Mouse (Mus musculus) hindbrain, postnatal 0 days (tissue): ENCODE results near the gene Fam78b. TPM values are rescaled to one million over a fixed set of nuclear protein-coding genes. Genes with fewer than 3 reads are reported as not detected.

Experiments used
- ATAC-seq: fragments of 200-750 bp; cut with Nextera tagmentation; 2 replicates; pipeline ENCODE4 v1.8.0; 2017; ENCODE audit warnings: mild to moderate bottlenecking, moderate TSS enrichment, moderate library complexity
- DNase-seq: peaks from one replicate; pipeline ENCODE4 v3.0.0-alpha.2; 2015; ENCODE audit warnings: low spot score
- H3K27ac ChIP-seq: fragments of 300-500 bp; sonication (generic); 2 replicates; pipeline ENCODE4 v1.5.1; 2014; ENCODE audit warnings: mild to moderate bottlenecking
- H3K27me3 ChIP-seq: fragments of 300-500 bp; sonication (generic); 2 replicates; pipeline ENCODE4 v1.6.1; 2014; ENCODE audit warnings: low read length, mixed read lengths; ENCODE audit not compliant: insufficient read depth
- H3K36me3 ChIP-seq: fragments of 300-500 bp; sonication (generic); 2 replicates; pipeline ENCODE4 v1.6.1; 2014; ENCODE audit warnings: low read length, mixed read lengths; ENCODE audit not compliant: insufficient read depth
- H3K4me1 ChIP-seq: fragments of 300-500 bp; sonication (generic); 2 replicates; pipeline ENCODE4 v1.6.1; 2014; ENCODE audit warnings: antibody characterized with exemption, low read length, mixed read lengths; ENCODE audit not compliant: insufficient read depth
- H3K4me2 ChIP-seq: fragments of 300-500 bp; sonication (generic); 2 replicates; pipeline ENCODE4 v1.6.1; 2014; ENCODE audit warnings: low read depth, mild to moderate bottlenecking, low read length, moderate library complexity, mixed read lengths
- H3K4me3 ChIP-seq: fragments of 300-500 bp; sonication (generic); 2 replicates; pipeline ENCODE4 v1.5.1; 2014; ENCODE audit warnings: low read length
- H3K9ac ChIP-seq: fragments of 300-500 bp; sonication (generic); replicated peaks from 2 replicates; pipeline ENCODE4 v1.6.1; 2014; ENCODE audit warnings: mild to moderate bottlenecking, low read length, moderate library complexity, mixed read lengths
- H3K9me3 ChIP-seq: fragments of 300-500 bp; sonication (generic); 2 replicates; pipeline ENCODE4 v1.6.1; 2016; ENCODE audit warnings: low read length, mixed read lengths
- CTCF ChIP-seq: IDR thresholded peaks from 2 replicates; pipeline ENCODE4 v1.5.1; 2016; ENCODE audit warnings: antibody characterized with exemption, control low read depth, low read depth
- WGBS: fragments of 180-500 bp; shearing (Covaris S2); extraction: QIAGEN DNeasy Blood & Tissue Kit; methylation state at CpG from one replicate; pipeline ENCODE4 v1.1.7; 2014; 5-methylcytosine and 5-hydroxymethylcytosine counted together
- polyA plus RNA-seq: library from polyadenylated mRNA; unstranded; fragments of >200 nt; fragmentation: Nextera tagmentation; extraction: Ambion mirVana; gene quantifications from 2 replicates; pipeline ENCODE4 v1.2.1, GENCODE M21; 2015
- total RNA-seq: library from RNA; depleted of rRNA; stranded (reverse); fragments of >200 nt; gene quantifications from 2 replicates; pipeline ENCODE4 v1.2.3, GENCODE M21; 2014

The Fam78b gene
- total and polyA plus RNA-seq, 2 experiments from 2014 or later: 5.7 to 17.1 TPM

DNA sequence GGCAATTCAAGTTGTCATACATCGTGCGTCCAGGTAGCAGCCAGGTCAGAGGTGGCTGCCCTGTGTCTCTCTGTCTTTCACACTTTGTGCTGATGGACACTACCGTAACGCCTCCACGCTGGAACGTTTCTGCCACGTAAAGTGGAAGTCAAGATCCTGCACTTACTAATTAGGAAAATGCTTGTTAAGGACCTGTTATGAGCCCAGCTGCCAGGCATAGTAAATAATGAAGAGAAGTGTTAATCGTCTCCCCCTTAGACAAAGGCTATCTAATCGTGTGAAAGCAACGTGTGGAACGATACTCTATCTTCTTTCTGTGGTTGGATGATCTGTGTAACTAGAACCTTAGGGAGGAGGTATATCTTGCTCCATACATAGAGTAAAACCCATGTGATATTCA, 22.6 kb downstream of the Fam78b start:
- no peaks in the 10 kb centered on the region for H3K36me3 ChIP-seq
- no peak overlapping the region for H3K4me2 ChIP-seq
- 0 out of 2 replicates have a peak, but pooled peaks cover 2% of the 10 kb centered on the region for H3K4me1 ChIP-seq
- no peaks in the 10 kb centered on the region for H3K27me3 ChIP-seq
- TF ChIP-seq CTCF: no peak
- H3K9me3 ChIP-seq: no peaks in the 10 kb centered on the region
- no peak overlapping the region for H3K27ac ChIP-seq
- DNase-seq: no peak
- H3K9ac ChIP-seq: no peak overlapping the region
- no peak overlapping the region for H3K4me3 ChIP-seq
- 76% methylated on average over 11 of the region's 11 CpGs for WGBS
- ATAC-seq: no peak

DNA sequence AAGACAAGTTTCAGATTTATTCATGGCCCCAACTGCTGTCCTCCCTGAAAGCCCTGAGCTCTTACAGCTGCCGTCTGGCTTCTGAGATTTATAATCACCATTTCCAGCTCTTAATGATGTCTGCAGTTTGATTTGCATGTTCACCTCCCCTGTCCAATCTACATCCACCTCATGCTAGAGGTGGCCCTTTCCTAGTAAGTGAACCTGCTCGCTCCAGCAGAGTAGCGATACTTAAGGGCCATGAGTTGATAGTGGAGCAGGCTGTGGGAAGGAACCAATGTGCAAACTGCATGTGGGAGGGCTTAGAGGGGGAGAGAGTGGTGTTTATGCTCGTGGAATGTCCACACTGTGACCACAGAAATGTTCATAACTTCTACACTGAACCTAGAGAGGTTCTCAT, 23.7 kb downstream of the Fam78b start:
- no peak for TF ChIP-seq CTCF
- WGBS: 80% methylated on average over 4 of the region's 4 CpGs
- no peaks in the 10 kb centered on the region for H3K36me3 ChIP-seq
- no peak overlapping the region for H3K27ac ChIP-seq
- no peak overlapping the region for H3K4me3 ChIP-seq
- DNase-seq (no peak), ATAC-seq (no peak)
- no peaks in the 10 kb centered on the region for H3K27me3 ChIP-seq
- no peak overlapping the region for H3K4me2 ChIP-seq
- H3K9ac ChIP-seq: no peak overlapping the region
- no peaks in the 10 kb centered on the region for H3K9me3 ChIP-seq
- H3K4me1 ChIP-seq: 0 out of 2 replicates have a peak, but pooled peaks cover 2% of the 10 kb centered on the region

DNA sequence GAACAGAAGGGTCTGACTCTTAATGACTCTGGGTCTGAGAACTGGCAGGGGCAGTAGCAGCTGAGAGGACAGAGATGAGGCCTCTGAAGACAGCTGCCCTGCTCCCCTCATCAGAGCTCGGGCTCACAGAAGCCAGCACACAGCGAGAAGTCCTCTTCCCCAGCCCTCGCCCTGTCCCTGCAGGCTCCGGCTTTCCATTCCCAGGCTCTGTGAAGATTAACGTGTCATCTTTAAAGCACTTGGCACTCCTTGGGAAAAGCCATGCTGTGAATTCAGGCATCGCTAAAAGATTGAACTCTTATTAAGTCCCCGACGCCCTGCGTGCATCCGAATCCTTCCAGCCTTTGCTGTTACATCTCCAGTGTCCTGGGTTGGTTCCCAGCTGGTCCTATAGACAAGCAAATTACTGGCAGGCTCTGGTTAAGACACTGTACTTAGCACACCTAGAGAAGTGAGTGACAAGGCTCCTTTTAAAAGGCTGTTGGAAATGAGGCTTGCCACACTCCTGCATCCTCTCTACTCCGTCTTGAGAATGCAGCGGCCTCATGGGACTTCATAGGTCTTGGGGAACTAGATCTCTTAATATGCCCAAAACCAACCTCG, 30.9 kb downstream of the Fam78b start:
- no peaks in the 10 kb centered on the region for H3K27me3 ChIP-seq
- no peak for TF ChIP-seq CTCF
- peak; percentile 80; the same call in 1 of the 2 replicates for ATAC-seq
- WGBS: 25% methylated on average over 13 of the region's 13 CpGs
- no peaks in the 10 kb centered on the region for H3K36me3 ChIP-seq
- 0 out of 2 replicates have a peak, but pooled peaks cover 8% of the 10 kb centered on the region for H3K4me1 ChIP-seq
- H3K9me3 ChIP-seq: no peaks in the 10 kb centered on the region
- H3K4me2 ChIP-seq: no peak overlapping the region
- no peak overlapping the region for H3K9ac ChIP-seq
- peak; percentile 70 for DNase-seq
- H3K4me3 ChIP-seq: no peak overlapping the region
- no peak overlapping the region for H3K27ac ChIP-seq

DNA sequence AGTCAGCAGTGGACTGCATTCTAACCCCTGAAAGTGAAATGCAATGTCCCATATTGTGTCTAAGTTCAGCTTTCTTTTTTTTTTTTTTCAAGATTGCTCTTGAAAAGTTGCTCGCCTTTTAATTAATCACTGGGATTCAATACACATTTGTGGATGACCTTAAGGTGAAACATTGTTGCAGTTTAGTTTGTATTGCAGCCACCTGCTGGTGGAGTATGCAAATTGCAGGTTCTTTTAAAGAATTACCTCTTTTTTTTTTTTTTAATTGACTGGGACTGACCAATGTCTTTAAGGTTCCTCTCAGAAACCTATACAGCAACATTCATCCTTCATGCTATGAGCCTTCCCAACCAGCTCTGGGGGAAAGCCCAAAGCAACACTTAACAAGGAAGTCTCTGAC, 33.2 kb downstream of the Fam78b start:
- Histone ChIP-seq H3K9me3 (no peaks in the 10 kb centered on the region), H3K9ac (no peak overlapping the region), H3K27ac (no peak overlapping the region), H3K4me3 (no peak overlapping the region), H3K4me2 (no peak overlapping the region), H3K36me3 (no peaks in the 10 kb centered on the region), H3K4me1 (0 out of 2 replicates have a peak, but pooled peaks cover 11% of the 10 kb centered on the region), H3K27me3 (no peaks in the 10 kb centered on the region)
- 90% methylated on average over 1 of the region's 1 CpGs for WGBS
- no peak for ATAC-seq
- TF ChIP-seq CTCF: peak; percentile 35
- no peak for DNase-seq

DNA sequence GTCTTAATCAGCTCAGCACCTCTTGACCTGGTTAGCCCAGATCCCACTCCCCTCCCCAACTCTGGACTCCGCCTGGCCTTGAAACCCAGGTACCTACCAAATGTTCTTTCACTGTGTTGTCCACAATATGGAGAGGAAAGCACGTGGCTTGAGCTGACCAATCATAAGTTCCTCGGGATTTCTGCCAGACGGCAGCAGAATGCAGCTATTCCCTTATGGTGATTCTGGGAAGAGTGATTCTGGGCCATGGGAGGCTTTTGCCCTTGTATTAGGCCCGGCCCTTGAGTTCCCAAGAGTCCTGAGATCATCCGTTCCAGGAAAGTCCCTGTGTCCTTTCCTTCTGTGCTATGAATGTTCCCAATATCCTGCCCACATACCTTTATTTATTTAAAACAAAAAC, 41.3 kb downstream of the Fam78b start:
- H3K9ac ChIP-seq: no peak overlapping the region
- H3K27ac ChIP-seq: no peak overlapping the region
- no peak overlapping the region for H3K4me3 ChIP-seq
- no peaks in the 10 kb centered on the region for H3K27me3 ChIP-seq
- no peak for TF ChIP-seq CTCF
- WGBS: 83% methylated on average over 6 of the region's 6 CpGs
- no peaks in the 10 kb centered on the region for H3K9me3 ChIP-seq
- H3K36me3 ChIP-seq: no peaks in the 10 kb centered on the region
- DNase-seq (no peak), ATAC-seq (no peak)
- H3K4me2 ChIP-seq: no peak overlapping the region
- H3K4me1 ChIP-seq: 0 out of 2 replicates have a peak, but pooled peaks cover 10% of the 10 kb centered on the region

DNA sequence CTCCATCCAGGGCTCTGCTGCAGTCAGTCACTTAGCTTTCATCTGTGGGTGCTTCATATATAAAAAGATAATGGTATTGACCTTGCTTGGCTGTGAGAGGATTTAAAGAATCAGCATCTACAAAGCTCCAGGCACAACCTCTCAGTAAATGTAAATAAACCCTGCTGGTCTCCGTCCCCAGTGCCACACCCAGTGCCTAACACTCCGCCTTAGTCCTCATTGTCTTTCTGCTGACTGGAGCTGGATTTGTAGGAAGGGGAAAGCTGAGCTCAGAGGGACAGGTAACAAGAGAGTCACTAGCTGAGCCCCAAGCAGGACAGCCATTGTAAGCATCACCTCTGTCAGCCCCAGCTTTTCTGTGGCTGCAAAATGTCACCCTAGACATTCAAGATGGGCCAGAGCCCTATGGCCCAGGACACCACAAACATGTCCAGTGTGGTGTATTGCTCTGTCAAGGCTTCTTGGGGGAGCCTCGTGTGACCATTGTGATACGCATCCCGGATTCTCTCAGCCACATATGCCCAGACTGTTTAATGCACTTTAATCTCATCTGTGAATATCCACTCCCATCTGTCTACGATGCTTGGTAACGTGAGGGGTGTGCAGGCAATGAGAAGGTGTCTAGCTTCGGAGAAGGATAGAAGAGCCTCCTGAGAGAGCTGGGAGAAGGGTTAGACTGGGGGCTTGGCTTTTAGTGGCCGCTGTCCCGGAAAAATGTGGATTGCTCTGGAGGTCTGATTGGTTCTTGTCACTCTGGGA, 45.1 kb downstream of the Fam78b start:
- ATAC-seq (0 out of 2 replicates have a peak, but pooled peaks have one; percentile 24), DNase-seq (no peak)
- Histone ChIP-seq H3K27me3 (no peaks in the 10 kb centered on the region), H3K4me1 (0 out of 2 replicates have a peak, but pooled peaks cover 7% of the 10 kb centered on the region), H3K4me2 (no peak overlapping the region), H3K9ac (no peak overlapping the region), H3K36me3 (no peaks in the 10 kb centered on the region), H3K4me3 (no peak overlapping the region), H3K27ac (no peak overlapping the region), H3K9me3 (no peaks in the 10 kb centered on the region)
- no peak for TF ChIP-seq CTCF
- 50% methylated on average over 10 of the region's 10 CpGs for WGBS

DNA sequence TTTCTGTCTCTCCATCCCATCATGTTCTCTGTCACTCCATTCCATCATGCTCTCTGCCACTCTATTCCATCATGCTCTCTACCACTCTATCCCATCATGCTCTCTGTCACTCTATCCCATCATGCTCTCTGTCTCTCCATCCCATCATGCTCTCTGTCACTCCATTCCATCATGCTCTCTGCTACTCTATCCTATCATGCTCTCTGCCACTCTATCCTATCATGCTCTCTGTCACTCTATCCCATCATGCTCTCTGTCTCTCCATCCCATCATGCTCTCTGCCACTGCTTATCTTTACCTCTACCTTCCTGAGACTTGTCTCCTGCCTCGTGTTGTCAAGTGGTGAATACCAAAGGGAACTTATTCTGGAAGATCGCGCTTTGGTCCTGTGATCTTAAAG, 49.6 kb downstream of the Fam78b start:
- ATAC-seq (no peak), DNase-seq (no peak)
- TF ChIP-seq CTCF: no peak
- WGBS: 91% methylated on average over 3 of the region's 3 CpGs
- H3K4me2 ChIP-seq: no peak overlapping the region
- no peak overlapping the region for H3K9ac ChIP-seq
- no peaks in the 10 kb centered on the region for H3K36me3 ChIP-seq
- no peaks in the 10 kb centered on the region for H3K27me3 ChIP-seq
- 0 out of 2 replicates have a peak, but pooled peaks cover 6% of the 10 kb centered on the region for H3K4me1 ChIP-seq
- H3K9me3 ChIP-seq: no peaks in the 10 kb centered on the region
- H3K27ac ChIP-seq: no peak overlapping the region
- H3K4me3 ChIP-seq: no peak overlapping the region
